Mouse (Mus musculus) cerebellum, postnatal 25 days (tissue): Measurements from ENCODE around the gene Il2rg.
A peak's percentile ranks its signal among the peaks of the same experiment; 100 is the strongest.

Experiments used
- DNase-seq, 2 experiments: peaks; one replicate each; pipeline ENCODE4 v3.0.0; 2021; ENCODE audit warnings: mixed read lengths in 2 of 2

The Il2rg gene

GRCm38 (mm10) chrX:101260441-101261325 is 7.4 kb downstream of the Il2rg start:
- DNase-seq, result no peak

GRCm38 (mm10) chrX:101256603-101257002 is 11.5 kb downstream of the Il2rg start:
- peak in 1 of 2 experiments; percentile 25 for DNase-seq

- peak in 1 of 2 experiments; percentile 24 for DNase-seq
These were observed 13.3 kb downstream of the Il2rg start for GRCm38 (mm10) chrX:101254740-101255139.

GRCm38 (mm10) chrX:101253952-101254729 is 13.9 kb downstream of the Il2rg start, which contains the start of gene Foxo4:
Gene Foxo4 (plus strand): TSS chrX:101254528.
- DNase-seq, result peak; percentile 81 to 89

GRCm38 (mm10) chrX:101245011-101245410 is 23.0 kb downstream of the Il2rg start:
- DNase-seq, result no peak

GRCm38 (mm10) chrX:101222796-101223162 is 45.3 kb downstream of the Il2rg start:
- no peak for DNase-seq

- DNase-seq, result peak; percentile 89 to 92
These were observed 45.9 kb downstream of the Il2rg start, which contains the start of gene Snx12 for GRCm38 (mm10) chrX:101221834-101222795. Gene Snx12 (minus strand): TSS chrX:101222563.
